Mouse (Mus musculus): Measurements from ENCODE around the gene Grtp1.

GRCm38 (mm10) chr8:13218441-13218840 lies 18.0 kb upstream of the Grtp1 start:
- TF ChIP-seq CTCF (IDR thresholded peaks at IDR 0.05; ENCODE audit: insufficient read depth, low read length), result no peak
- TF ChIP-seq POLR2A (IDR thresholded peaks at IDR 0.05; ENCODE audit: borderline replicate concordance, extremely low read depth, low read depth, low read length), result no peak
